Mouse (Mus musculus): ENCODE measurements around the gene Ucp2.
A peak's percentile ranks its signal among the peaks of the same experiment; 100 is the strongest.
"Not testable (repeated sequence)": the region's sequence is repeated elsewhere in the genome, so short reads cannot be mapped to it uniquely, and the experiment has no call there.

Ucp2 gene

GRCm38 (mm10) chr7:100479823-100480164, 13.3 kb upstream of the Ucp2 start:
- no peak for DNase-seq (ENCODE audit: low spot score)

DNA sequence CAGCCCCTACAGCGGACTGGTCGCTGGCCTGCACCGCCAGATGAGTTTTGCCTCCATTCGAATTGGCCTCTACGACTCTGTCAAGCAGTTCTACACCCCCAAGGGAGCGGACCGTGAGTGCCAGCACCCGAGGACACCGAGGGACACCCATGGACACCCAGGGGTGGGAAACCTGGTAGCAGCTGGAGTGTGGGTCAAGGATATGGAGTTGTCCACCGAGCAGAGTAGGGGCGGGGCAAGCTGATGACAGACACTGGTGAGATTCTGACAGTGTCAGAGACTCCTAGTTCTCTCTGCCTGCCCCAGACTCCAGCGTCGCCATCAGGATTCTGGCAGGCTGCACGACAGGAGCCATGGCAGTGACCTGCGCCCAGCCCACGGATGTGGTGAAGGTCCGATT, 13.0 kb upstream of the Ucp2 start:
- DNase-seq (ENCODE audit: low spot score), result no peak

DNA sequence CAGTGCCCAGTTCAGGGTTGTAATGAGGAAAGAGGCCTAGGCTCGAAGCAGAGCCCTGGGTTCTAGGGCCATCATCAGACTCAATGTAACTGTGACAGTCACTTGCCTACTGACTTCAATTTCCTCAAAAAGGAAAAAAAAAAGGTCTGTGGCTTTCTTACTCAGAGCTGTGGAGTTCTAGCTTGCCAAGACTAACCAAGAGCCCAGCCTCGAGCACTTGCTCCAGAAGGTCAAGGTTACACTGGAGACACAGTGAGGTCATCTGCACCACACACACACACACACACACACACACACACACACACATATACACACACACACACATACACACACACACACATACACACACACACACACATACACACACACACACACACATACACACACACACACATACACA, 11.1 kb upstream of the Ucp2 start:
- DNase-seq (ENCODE audit: low spot score), result not testable (repeated sequence)

DNA sequence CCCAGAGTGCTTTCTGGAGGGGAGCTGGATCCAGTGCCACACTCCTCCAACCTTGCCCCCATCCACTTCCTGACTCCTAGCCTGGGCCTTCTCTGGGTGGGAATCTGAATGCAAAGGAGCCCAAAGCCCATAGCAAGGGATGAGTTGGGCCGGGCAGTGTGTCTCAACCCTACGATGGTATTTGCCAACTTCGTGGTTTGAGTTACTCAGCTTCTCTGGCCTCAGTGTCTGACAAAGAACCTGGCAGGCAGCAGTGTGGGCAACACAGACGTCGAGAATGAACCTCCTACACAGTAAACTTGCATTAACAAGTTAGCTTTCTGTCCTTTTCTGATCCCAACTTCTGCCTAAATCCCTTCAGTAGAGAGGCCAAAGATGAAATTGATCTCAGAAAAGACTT, 8.6 kb upstream of the Ucp2 start:
- DNase-seq (ENCODE audit: low spot score), result no peak

- no peak for DNase-seq (ENCODE audit: low spot score)
Measured at GRCm38 (mm10) chr7:100487301-100487700, 5.8 kb upstream of the Ucp2 start.

DNA sequence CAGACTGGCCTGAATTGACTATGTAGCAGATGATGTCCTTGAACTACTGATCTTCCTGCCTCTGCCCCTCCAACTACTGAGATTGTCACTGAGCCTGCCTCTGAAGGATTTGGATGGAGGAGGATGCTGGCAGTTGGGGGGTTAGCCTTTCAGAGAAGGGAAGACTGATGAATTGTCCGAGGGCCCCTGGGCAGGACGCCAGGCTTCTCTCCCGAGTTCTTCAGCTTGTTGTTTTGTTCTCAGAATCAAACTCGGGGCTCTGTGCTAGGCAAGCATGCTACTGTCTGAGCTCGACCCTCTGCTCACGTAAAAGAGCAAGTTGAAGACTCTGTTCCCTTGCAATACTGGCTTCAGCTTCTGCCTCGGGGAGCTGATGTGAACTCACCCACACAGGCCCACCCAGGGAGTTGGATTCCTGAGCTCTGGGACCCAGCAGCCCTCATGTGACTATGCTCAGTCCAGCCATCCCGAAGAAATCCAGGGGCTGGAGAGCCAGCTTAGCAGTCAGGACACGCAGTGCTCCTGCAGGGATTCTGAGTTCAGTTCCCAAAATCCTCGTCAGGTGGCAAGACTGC, 4.6 kb upstream of the Ucp2 start:
- no peak for DNase-seq (ENCODE audit: low spot score)

DNA sequence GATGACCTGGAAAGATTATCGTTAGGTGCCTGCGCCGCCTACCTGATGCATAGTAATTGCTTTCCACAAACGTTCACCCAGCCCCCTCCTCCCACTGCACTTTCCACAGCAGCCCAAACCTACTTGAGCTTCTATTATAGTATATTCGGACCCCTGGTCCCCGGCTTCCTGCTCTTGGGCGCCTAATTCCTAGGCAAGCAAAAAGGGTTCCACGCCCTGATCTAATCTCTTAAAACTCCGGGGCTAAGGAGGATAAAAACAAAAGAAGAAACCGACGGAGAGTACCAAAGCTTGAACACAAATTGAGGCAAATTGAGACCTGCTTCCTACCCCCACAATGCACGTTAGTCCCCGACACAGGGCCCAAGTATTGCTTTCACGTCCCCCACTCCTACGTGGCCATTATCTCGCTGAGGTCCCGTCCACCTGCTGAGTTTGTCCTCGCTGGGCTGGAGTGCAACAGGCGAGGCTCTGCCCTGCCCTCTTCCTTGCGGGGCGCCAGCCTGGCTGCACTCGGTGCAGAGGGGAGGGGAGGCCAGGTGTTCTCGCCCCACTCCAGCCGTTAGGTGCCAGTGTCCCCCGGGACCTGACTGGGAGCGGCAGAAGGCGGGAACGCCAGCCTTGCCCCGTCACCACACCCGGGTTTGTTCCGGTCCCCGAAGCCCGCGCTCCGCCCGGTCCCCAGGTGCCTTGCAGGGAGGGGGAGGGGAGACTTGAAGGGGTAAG, 583 bp upstream of the Ucp2 start:
- peak; percentile 26 for DNase-seq (ENCODE audit: low spot score)

DNA sequence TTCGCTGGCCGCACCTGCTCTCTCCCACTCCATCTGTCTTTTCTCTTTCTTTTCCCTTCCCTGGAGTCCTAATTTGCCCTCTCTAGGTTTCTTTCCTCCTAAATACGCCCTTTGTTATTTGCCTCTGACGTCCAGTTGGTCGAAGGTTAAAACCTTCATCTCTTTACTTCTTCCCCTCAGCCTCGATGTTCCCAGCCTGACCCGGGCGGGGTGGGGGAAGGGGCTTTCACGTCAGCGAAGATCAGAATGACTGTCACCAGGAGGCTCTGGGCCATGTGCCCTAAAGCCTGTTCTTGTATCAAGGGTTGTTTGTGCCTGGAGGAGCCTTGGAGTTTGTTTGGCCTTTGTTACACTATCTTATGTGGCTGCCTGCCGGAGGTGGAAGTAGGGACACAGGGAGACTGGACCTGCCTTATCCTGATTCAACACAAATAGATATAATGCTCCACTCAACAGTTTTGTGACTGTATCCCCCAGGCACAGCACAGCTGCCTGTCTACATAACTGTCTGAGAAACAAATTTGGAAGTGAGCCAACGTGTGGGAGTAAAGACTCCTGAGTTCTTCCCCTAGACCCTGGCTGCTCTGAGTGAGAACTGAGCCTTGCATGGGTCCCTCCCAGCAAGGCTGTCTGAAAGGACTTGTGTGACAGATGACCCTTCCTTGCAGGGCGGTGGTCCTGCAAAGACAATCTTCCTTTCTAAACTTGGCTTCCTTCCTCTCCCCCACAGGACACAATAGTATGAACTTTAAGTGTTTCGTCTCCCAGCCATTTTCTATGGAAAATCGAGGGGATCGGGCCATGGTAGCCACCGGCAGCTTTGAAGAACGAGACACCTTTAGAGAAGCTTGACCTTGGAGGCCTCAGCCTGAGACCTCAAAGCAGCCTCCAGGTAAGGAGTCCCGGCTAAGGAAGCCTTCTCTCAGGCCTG, 612 bp downstream of the Ucp2 start:
- peak; percentile 65 for DNase-seq (ENCODE audit: low spot score)

DNA sequence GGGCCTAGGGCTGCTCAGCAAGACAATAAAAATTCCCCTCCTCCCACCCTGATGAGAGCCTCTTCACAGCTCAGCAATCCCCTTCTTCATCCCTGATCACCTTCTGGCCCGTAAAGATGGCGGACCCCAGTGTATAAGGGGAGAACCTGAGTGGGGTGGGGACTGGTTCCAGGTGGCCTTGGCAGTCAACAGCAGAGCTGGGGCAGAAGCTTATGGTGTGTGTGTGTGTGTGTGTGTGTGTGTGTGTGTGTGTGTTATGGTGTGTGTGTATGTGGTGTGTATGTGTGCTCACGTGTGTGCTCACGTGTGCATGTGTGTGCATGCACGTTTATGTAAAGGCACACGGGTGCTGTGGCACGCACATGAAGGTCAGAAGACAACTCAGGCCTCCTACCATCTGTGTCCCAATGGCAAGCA, 1.3 kb downstream of the Ucp2 start:
- DNase-seq (ENCODE audit: low spot score), result peak; percentile 39

DNA sequence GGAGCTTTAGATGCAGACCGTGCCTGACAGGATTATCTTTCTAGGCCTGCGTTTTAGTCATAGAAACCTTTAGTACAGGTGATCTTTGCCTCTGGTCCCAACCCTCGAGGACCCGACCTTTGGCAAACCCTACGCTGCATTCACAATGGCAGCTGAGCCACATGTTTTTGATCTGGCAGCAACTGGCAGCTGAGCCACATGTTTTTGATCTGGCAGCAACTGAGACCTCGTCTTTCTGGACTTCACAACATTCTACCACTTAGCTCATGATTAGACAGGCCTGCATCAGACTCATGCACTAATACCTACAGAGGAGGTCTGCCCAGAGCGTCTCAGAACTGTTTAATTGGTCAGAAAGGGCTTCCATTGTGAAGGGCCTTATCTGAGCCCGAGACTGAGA, 1.9 kb downstream of the Ucp2 start:
- DNase-seq (ENCODE audit: low spot score), result no peak

GRCm38 (mm10) chr7:100495581-100496251, 2.6 kb downstream of the Ucp2 start:
- peak; percentile 96 for DNase-seq (ENCODE audit: low spot score)

GRCm38 (mm10) chr7:100496371-100496770, 3.2 kb downstream of the Ucp2 start:
- no peak for DNase-seq (ENCODE audit: low spot score)

- DNase-seq (ENCODE audit: low spot score), result no peak
Measured at GRCm38 (mm10) chr7:100496791-100497190, 3.7 kb downstream of the Ucp2 start.

DNA sequence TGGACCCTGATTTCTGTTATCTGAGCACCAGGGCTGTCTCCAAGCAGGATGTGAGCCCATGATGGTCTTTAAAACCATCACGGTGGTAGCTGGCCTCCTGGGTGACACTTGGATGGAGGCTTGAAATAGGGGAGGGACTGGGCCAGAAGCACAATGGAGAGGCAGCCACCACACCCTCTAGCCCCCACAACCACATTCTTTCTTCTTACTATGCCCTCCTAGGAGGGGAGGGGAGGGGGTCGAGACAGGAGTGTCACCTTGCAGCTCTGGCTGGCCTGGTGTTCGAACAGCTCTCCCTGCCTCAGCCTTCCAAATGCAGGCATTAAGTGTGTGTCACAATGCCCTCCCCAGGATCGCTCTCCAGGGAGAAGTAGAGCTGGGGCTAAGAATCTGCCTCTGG, 4.3 kb downstream of the Ucp2 start:
- DNase-seq (ENCODE audit: low spot score), result no peak

- DNase-seq (ENCODE audit: low spot score), result no peak
Measured at GRCm38 (mm10) chr7:100497982-100498381, 4.8 kb downstream of the Ucp2 start.

GRCm38 (mm10) chr7:100499465-100499864, 6.3 kb downstream of the Ucp2 start:
- DNase-seq (ENCODE audit: low spot score), result no peak

DNA sequence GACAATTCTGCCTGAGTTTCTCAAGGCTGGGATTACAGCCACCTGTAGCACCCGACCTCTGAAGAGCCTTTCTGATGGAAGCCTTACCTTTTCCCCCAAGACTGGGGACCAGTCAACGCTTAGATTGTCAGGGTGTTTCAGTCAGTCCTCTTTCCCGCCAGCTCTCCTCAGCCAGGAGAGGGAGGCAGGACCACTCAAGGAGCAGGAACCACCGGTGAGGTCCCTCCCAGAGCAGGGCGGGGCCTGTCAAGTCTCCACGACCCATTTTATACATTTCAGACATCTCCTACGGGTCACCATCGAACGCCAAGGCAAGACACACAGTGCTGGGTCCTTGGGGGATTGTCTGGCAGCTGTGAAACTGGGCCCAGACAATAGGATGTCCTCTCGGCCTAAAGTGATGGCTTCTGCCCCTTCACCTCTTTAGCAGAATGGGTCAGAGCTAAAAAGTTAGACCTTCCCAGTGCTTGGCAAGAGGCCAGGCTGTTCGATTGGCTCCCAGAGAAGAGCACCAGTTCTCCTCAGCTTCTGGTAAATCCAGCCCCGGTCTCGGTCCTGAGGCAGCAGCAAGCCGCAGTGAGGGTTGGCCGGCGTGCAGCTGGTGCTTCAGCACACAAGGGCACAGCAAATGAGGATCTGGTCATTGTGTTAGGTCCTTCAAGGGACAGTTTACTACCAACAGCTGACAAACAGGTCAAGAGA, 7.3 kb downstream of the Ucp2 start:
- no peak for DNase-seq (ENCODE audit: low spot score)

GRCm38 (mm10) chr7:100501027-100501843, 8.1 kb downstream of the Ucp2 start:
- DNase-seq (ENCODE audit: low spot score), result no peak

- no peak for DNase-seq (ENCODE audit: low spot score)
Measured at GRCm38 (mm10) chr7:100501844-100502373, 8.8 kb downstream of the Ucp2 start.

DNA sequence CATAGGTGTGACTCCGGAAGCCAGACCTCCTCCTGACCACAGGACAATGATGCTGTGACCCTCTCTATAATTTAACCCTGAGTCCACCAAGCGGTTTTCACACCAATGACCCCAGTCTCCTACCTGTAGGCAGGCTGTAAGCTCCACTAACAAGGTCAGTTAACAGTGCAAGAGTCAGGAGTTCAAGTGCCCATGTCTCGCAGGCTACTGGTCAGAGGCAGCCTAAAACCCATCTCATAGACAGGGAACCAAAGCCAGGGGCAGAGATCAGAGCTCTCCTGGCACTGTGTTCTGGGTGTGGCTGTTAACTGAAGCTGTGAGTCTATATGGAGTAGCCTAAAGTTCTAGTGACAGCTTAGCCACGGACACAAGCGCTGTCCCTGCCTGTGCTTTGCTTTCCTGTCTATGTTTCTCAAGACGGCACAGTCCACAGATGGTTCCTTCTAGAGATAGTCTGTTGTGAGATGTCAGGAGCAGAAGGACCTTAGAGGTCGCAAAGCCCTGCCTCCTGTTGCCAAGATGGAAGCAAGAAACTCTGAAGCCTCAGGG, 9.3 kb downstream of the Ucp2 start:
- no peak for DNase-seq (ENCODE audit: low spot score)

Measured in T-cell, adult 2 months (primary cell).